Mouse (Mus musculus) cortical plate, adult 2 months (tissue): ENCODE results near the gene Camkmt.

ENCODE experiments used
- CTCF ChIP-seq: fragments of 200-500 bp; IDR thresholded peaks from 2 replicates; pipeline ENCODE4 v1.5.1; 2011; ENCODE audit warnings: mild to moderate bottlenecking, control low read depth, low read length; ENCODE audit not compliant: insufficient read depth; ENCODE audit errors: extremely low read depth
- POLR2A ChIP-seq: fragments of 200-500 bp; IDR thresholded peaks from 2 replicates; pipeline ENCODE4 v1.6.1; 2011; ENCODE audit warnings: mild to moderate bottlenecking, low read length, control low read depth; ENCODE audit not compliant: insufficient read depth; ENCODE audit errors: extremely low read depth

- TF ChIP-seq CTCF (no peak), POLR2A (no peak)
Observed at GRCm38 (mm10) chr17:85461577-85461976, 371.2 kb downstream of the Camkmt start.
